Mouse (Mus musculus) urinary bladder, postnatal 4 days (tissue): Measurements from ENCODE around the gene Chfr.

Source experiments
- DNase-seq, 2 experiments: peaks; one replicate each; pipeline ENCODE4 v3.0.0; 2021 to 2022; ENCODE audit warnings: low spot score in 2 of 2

Gene Chfr

GRCm38 (mm10) chr5:110135293-110136086 lies at the start of gene Chfr:
Gene Chfr (plus strand): TSS chr5:110135842.
- DNase-seq: peak; percentile 97 to 98

- no peak for DNase-seq
Measured at GRCm38 (mm10) chr5:110086161-110086866, 49.3 kb upstream of the Chfr start.

- no peak for DNase-seq
Measured at GRCm38 (mm10) chr5:110091546-110091945, 44.1 kb upstream of the Chfr start.

GRCm38 (mm10) chr5:110094030-110094846 lies 41.4 kb upstream of the Chfr start, which contains the start of gene Gm35315:
Gene Gm35315 (minus strand): TSS chr5:110094420.
- peak; percentile 63 to 79 for DNase-seq

GRCm38 (mm10) chr5:110094847-110095213 lies 40.8 kb upstream of the Chfr start:
- no peak for DNase-seq

- DNase-seq: no peak
Measured at GRCm38 (mm10) chr5:110098991-110099477, 36.6 kb upstream of the Chfr start.

- no peak for DNase-seq
Measured at GRCm38 (mm10) chr5:110099656-110100580, 35.7 kb upstream of the Chfr start, which contains the start of gene Plcxd1. Gene Plcxd1 (plus strand): TSS chr5:110099969.

- no peak for DNase-seq
Measured at GRCm38 (mm10) chr5:110100921-110101631, 34.6 kb upstream of the Chfr start.

- no peak for DNase-seq
Measured at GRCm38 (mm10) chr5:110101716-110102347, 33.8 kb upstream of the Chfr start.

GRCm38 (mm10) chr5:110102429-110102828 lies 33.2 kb upstream of the Chfr start:
- DNase-seq: no peak

- DNase-seq: no peak
Measured at GRCm38 (mm10) chr5:110102853-110103625, 32.6 kb upstream of the Chfr start.

GRCm38 (mm10) chr5:110103901-110104615 lies 31.6 kb upstream of the Chfr start:
- DNase-seq: no peak

GRCm38 (mm10) chr5:110104616-110105380 lies 30.8 kb upstream of the Chfr start:
- DNase-seq: no peak

GRCm38 (mm10) chr5:110106140-110106871 lies 29.3 kb upstream of the Chfr start:
- DNase-seq: no peak

- DNase-seq: peak in 1 of 2 experiments; percentile 48
Measured at GRCm38 (mm10) chr5:110106901-110107564, 28.6 kb upstream of the Chfr start.
